Mouse (Mus musculus): ENCODE measurements around the gene Midn.

- TF ChIP-seq CTCF (IDR thresholded peaks at IDR 0.05 in 2 of 3, conservative IDR thresholded peaks at IDR 0.05 in 1 of 3; ENCODE audit: control insufficient read depth in 1 of 3, insufficient read depth in 1 of 3, low read depth in 2 of 3, low read length in 3 of 3, poor library complexity in 1 of 3, severe bottlenecking in 1 of 3): no peak
- 0 out of 2 replicates have a peak, but pooled peaks have one; percentile 1 for TF ChIP-seq MXI1 (IDR thresholded peaks at IDR 0.05; ENCODE audit: low read depth, low read length)
- no peak for TF ChIP-seq POLR2A (IDR thresholded peaks at IDR 0.05; ENCODE audit: control insufficient read depth in 1 of 2, insufficient read depth in 1 of 2, low read depth in 1 of 2, low read length in 2 of 2, poor library complexity in 1 of 2)
- TF ChIP-seq POLR2AphosphoS2 (IDR thresholded peaks at IDR 0.05; ENCODE audit: low read length): peak; percentile 6; the same call in 1 of the 2 replicates
- TF ChIP-seq SIN3A (IDR thresholded peaks at IDR 0.05; ENCODE audit: low read length): 0 out of 2 replicates have a peak, but pooled peaks have one; percentile 23
- no peak for TF ChIP-seq TBP (IDR thresholded peaks at IDR 0.05; ENCODE audit: low read depth, low read length)
- no peak for TF ChIP-seq EP300 (IDR thresholded peaks at IDR 0.05; ENCODE audit: low read depth in 1 of 2, low read length in 2 of 2)
- no peak for TF ChIP-seq ZC3H11A (IDR thresholded peaks at IDR 0.05; ENCODE audit: low read depth, low read length)
- TF ChIP-seq GATA1 (IDR thresholded peaks at IDR 0.05; ENCODE audit: low read depth, low read length): no peak
- no peak for TF ChIP-seq E2F4 (IDR thresholded peaks at IDR 0.05; ENCODE audit: borderline replicate concordance, low read depth, low read length)
- TF ChIP-seq CHD1 (IDR thresholded peaks at IDR 0.05; ENCODE audit: low read depth, low read length): no peak
- TF ChIP-seq NELFE (IDR thresholded peaks at IDR 0.05; ENCODE audit: low read depth, low read length): no peak
- no peak for TF ChIP-seq MAX (IDR thresholded peaks at IDR 0.05; ENCODE audit: low read length)
Measured at GRCm38 (mm10) chr10:80146568-80147011, 1.5 kb upstream of the Midn start.

Measured in MEL (cell line).